Mouse (Mus musculus): ENCODE results near the gene Bag2. TPM values are rescaled to one million over a fixed set of nuclear protein-coding genes. Genes with fewer than 3 reads are reported as not detected.

Gene Bag2
- polyA plus RNA-seq, 1 experiment from 2014 or later = 2.4 TPM

DNA sequence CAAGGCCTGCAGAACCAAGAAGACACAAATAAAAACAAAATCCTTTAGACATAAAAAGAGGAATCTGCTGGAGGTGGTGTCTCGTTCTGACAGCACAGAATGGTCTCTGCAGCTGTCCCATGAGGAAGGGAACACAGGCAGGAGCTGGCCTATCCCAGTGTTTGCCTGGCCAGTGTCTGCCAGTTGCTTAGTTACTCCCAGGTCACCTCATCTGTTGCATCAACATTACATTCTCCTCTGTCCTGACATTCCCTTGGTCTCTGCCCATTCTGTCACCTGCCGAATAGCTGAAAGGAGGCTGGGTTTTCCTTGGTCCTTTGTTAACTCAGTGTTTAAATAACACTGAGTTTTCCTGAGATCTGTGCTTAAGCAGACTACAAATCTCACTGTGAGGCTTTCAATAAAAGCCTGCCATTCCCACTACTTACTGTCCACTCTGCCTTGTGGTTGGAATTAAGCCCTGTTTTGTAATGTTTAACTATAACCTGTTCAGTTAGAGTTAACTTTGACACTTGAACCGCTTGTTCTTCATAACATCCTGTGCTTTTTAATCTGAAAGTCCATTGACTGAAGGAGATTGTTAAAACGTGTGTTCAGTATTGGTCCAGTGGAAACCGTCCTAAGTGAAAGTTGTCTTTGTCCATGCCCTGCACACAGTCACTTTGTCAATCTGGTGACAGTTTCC is 23.5 kb downstream of the Bag2 start:
- Histone ChIP-seq H3K4me3 (ENCODE audit: inconsistent target) (no peak overlapping the region), H3K27ac (no peak overlapping the region), H3K79me2 (ENCODE audit: inconsistent target) (no peaks in the 10 kb centered on the region), H3K36me3 (ENCODE audit: inconsistent target) (no peaks in the 10 kb centered on the region)
- WGBS (ENCODE audit: missing documents) = 85% methylated on average over 5 of the region's 5 CpGs

DNA sequence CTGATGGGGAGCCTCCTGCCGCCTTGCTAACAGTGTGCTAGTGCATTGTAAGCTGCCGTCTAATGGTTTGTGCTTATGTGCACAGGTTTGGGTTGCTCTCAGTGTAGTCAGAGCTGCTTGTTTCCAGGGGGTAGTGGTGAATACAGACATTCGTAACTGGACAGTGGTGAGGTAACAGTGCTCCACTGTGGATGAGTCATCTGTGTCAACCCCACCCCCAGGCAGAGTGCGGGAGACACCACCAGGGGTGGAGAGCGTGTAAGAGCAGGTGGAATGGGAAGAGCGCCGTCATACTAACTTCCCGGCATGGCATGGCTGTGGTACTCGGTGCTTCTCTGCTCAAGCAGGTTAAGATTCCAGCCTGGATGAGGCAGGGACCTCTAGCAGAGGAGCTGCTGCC is 24.6 kb downstream of the Bag2 start:
- Histone ChIP-seq H3K79me2 (ENCODE audit: inconsistent target) (no peaks in the 10 kb centered on the region), H3K4me3 (ENCODE audit: inconsistent target) (no peak overlapping the region), H3K36me3 (ENCODE audit: inconsistent target) (no peaks in the 10 kb centered on the region), H3K27ac (no peak overlapping the region)
- 89% methylated on average over 9 of the region's 9 CpGs for WGBS (ENCODE audit: missing documents)

DNA sequence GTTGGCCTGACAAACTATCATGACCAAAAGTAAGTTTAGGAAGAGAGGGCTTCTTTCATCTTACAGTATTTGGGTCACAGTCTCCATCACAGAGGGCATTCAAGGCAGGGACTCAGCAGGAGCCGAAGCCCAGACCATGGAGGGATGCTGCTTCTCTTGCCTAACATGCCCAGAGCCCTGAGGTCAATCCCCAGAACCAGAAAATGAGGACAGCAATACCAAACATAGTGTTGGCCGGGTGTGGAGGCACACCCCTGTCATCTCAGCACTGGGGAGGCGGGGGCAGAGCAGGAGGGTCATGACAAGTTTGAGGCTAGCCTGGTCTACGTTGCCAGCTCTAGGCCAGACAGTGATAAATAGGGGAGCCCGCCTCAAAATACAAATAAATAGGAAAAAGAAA is 32.5 kb downstream of the Bag2 start:
- Histone ChIP-seq H3K79me2 (ENCODE audit: inconsistent target) (no peaks in the 10 kb centered on the region), H3K4me3 (ENCODE audit: inconsistent target) (no peak overlapping the region), H3K36me3 (ENCODE audit: inconsistent target) (no peaks in the 10 kb centered on the region), H3K27ac (no peak overlapping the region)
- 94% methylated on average over 5 of the region's 5 CpGs for WGBS (ENCODE audit: missing documents)

DNA sequence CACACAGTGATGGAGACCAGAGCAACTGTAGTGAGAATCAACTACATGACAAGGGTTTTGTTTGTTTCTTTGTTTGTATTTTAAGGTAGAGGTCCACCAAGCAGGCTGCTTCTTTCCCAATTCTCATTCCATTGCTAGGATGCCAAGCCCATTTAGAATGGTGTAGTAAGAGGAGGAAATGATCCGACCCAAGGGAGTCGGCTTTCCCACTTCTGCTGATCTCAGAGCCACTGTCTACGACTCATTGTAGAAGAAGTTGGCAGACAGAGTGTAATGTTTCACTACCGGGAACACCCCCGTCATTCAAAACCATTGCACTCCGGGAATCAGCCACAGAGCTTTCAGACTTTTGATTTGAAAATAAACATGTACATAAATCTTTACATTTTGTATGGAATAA is 33.1 kb downstream of the Bag2 start:
- WGBS (ENCODE audit: missing documents) = 95% methylated on average over 6 of the region's 6 CpGs
- Histone ChIP-seq H3K27ac (no peak overlapping the region), H3K79me2 (ENCODE audit: inconsistent target) (no peaks in the 10 kb centered on the region), H3K36me3 (ENCODE audit: inconsistent target) (no peaks in the 10 kb centered on the region), H3K4me3 (ENCODE audit: inconsistent target) (no peak overlapping the region)

DNA sequence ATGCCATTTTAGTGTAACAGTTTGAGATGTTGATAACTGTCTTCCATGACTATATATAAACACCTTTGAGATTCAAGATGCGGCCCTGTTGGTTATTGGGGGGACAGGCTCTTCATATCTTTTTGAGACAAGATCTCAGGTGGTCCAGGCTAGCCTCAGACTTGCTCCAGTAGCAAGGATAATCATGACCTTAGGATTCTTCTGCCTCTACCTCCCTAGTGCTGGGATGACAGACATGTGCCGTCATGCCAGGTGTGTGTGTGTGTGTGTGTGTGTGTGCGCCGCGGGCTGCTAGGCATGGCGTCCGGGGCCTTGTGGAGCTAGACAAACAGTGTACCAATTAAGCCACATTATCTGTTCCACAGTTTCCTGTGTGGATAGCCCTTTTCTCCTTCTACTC is 36.6 kb downstream of the Bag2 start:
- Histone ChIP-seq H3K27ac (no peak overlapping the region), H3K79me2 (ENCODE audit: inconsistent target) (no peaks in the 10 kb centered on the region), H3K4me3 (ENCODE audit: inconsistent target) (no peak overlapping the region), H3K36me3 (ENCODE audit: inconsistent target) (no peaks in the 10 kb centered on the region)
- WGBS (ENCODE audit: missing documents) = 91% methylated on average over 7 of the region's 7 CpGs

DNA sequence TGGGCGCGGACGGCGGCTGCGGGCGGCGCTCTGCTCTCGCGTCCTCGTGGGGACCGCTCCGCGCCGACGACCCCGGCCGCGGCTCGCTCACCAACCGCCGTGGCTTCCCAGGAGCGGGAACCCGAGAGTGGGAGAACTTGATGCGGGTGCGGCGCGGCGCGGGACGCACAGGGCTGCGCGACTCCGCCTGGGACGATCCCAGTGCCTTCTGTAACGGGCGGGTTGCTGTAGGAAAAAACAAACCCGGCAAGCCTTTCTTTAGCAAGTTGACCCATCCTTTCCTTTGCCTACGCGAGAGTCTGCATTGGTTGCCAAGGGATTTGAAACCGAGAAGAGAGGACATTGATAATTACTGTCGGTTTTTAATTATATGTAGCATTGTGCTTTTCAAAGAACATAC is 37.4 kb downstream of the Bag2 start:
- Histone ChIP-seq H3K36me3 (ENCODE audit: inconsistent target) (no peaks in the 10 kb centered on the region), H3K4me3 (ENCODE audit: inconsistent target) (peak overlapping the region; percentile 36), H3K27ac (no peak overlapping the region), H3K79me2 (ENCODE audit: inconsistent target) (no peaks in the 10 kb centered on the region)
- under 1% methylated on average over 33 of the region's 41 CpGs for WGBS (ENCODE audit: missing documents)

DNA sequence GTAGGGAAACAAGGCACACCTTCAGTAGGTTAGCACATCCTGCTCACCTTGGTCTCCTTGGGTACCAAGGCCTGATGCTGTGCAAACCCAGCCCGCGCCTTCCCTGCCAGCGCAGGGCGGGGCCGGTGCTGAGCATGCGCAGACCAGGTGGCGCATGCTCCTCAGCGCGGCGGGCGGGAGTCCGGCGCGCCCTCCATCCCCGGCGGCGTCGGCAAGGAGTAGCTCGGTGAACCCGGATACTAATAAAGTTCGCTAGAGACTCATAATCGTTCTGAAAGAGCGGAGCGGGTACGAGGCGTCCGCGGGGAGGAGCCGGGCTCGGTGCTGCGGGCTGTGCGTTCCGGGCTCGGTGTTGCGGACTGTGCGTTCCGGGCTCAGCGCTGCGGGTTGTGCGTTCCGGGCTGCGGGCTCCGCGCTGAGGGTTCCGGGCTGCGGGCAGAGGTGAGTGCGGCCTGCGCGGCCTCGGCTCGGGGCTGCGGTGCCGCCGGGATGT is 37.8 kb downstream of the Bag2 start, which contains the start of gene Rab23:
Gene Rab23 (plus strand): TSS at position 155 of the 493 bp plus-strand sequence.
- H3K36me3 ChIP-seq (ENCODE audit: inconsistent target) = no peaks in the 10 kb centered on the region
- H3K27ac ChIP-seq = no peak within 1 kb of the TSS
- under 1% methylated on average over 54 of the region's 54 CpGs for WGBS (ENCODE audit: missing documents)

DNA sequence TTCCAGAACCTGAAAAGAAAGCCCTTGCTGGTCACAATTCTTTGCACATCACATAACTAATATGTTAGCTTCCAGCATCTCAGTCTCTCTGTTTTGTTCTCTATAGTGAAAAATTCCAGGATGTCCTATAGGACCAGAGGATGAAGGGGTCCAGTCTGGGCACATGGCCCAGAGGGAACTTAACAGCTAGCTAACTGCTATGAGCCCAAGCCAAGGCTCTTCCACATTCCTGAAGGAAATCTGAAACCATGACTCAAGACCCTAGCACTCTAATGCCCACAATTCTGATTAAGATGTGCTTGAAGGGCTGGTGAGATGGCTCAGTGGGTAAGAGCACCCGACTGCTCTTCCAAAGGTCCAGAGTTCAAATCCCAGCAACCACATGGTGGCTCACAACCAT is 40.0 kb downstream of the Bag2 start:
- Histone ChIP-seq H3K4me3 (ENCODE audit: inconsistent target) (no peak overlapping the region), H3K79me2 (ENCODE audit: inconsistent target) (no peaks in the 10 kb centered on the region), H3K27ac (no peak overlapping the region), H3K36me3 (ENCODE audit: inconsistent target) (no peaks in the 10 kb centered on the region)
- WGBS (ENCODE audit: missing documents) = no CpG with 5 or more reads among the region's 1 CpGs

More for the DNA sequence above, 37.8 kb downstream of the Bag2 start, which contains the start of gene Rab23:
- H3K79me2 ChIP-seq (ENCODE audit: inconsistent target) = no peaks in the 10 kb centered on the region
- H3K4me3 ChIP-seq (ENCODE audit: inconsistent target) = peak within 1 kb of the TSS; percentile 36

DNA sequence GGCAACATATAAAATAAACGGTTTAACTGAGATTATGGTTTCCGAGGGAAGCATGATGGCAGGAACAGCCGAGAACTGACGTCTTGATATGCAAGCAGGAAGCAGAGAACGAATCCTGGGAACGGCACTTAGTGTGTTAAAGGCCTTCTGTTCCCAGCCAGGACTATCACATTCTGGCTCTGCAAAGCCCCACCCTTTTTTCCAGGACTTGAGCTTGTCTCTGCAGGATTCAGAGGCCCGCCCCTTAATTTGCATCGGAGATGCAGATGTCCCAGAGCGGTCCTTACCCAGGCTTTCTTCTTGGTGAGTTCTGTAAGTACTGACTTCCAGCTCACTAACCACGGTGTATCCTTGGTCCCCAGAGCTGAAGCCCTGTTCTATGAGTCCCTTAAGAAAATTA is 42.8 kb downstream of the Bag2 start:
- Histone ChIP-seq H3K36me3 (ENCODE audit: inconsistent target) (no peaks in the 10 kb centered on the region), H3K27ac (no peak overlapping the region), H3K79me2 (ENCODE audit: inconsistent target) (no peaks in the 10 kb centered on the region), H3K4me3 (ENCODE audit: inconsistent target) (no peak overlapping the region)
- WGBS (ENCODE audit: missing documents) = 15% methylated on average over 10 of the region's 10 CpGs

DNA sequence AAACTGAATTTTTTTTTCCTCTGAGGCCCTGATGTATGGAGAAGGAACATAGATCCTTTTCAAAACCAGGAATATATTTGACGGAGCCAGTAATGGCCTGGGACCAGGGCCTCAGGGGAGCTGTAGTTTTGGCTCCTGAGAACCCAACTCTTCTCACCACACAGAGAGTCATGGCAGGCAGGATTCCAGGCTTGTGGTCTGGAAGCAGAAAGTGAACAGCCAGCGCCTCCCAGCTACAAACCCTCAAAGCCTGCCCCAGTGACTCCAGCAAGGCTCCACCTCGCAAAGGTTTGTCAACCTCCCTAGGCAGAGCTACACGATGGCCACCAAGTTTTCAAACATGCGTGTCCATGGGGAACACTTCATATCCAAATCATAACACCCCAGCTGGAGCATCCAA is 45.6 kb downstream of the Bag2 start:
- no peaks in the 10 kb centered on the region for H3K79me2 ChIP-seq (ENCODE audit: inconsistent target)
- H3K27ac ChIP-seq = no peak overlapping the region
- H3K36me3 ChIP-seq (ENCODE audit: inconsistent target) = no peaks in the 10 kb centered on the region
- WGBS (ENCODE audit: missing documents) = 92% methylated on average over 5 of the region's 5 CpGs
- H3K4me3 ChIP-seq (ENCODE audit: inconsistent target) = no peak overlapping the region

DNA sequence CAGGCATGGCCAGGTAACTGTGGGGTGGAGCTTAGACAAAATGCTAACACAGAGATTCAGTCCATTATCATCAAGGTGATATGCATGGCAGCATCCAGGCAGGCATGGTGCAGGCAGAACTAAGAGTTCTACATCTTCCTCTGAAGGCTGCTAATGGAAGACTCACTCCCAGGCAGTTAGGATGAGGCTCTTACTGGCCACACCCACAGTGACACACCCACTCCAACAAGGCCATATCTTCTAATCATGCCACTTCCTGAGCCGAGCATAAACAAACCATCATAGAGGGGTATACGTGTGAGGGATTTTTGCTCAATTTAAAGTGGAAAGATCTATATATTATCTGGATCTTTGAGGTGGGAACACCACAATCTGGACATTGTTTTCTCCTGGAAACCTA is 48.0 kb downstream of the Bag2 start:
- WGBS (ENCODE audit: missing documents) = 65% methylated on average over 2 of the region's 2 CpGs
- Histone ChIP-seq H3K27ac (no peak overlapping the region), H3K4me3 (ENCODE audit: inconsistent target) (no peak overlapping the region), H3K79me2 (ENCODE audit: inconsistent target) (no peaks in the 10 kb centered on the region), H3K36me3 (ENCODE audit: inconsistent target) (no peaks in the 10 kb centered on the region)

DNA sequence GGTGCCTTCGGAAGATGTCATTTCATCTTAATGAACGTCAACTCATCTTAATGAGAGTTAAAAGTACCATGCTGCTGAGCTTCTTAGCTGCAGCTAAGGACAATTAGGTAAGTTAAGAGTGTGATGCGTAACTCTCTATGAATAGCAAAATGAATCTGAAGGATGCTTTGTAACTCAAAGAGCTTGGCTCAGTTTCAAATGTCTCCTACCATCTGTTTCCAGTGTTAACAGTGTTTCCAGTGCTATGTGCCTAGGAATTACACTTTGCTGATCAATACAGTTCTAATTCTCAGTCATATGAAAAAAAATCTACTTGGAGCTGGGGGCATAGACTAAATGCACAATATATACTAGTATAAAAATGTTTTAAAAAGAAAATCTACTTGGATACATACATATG is 56.4 kb downstream of the Bag2 start:
- 97% methylated on average over 3 of the region's 3 CpGs for WGBS (ENCODE audit: missing documents)
- Histone ChIP-seq H3K4me3 (ENCODE audit: inconsistent target) (no peak overlapping the region), H3K36me3 (ENCODE audit: inconsistent target) (no peaks in the 10 kb centered on the region), H3K79me2 (ENCODE audit: inconsistent target) (no peaks in the 10 kb centered on the region), H3K27ac (no peak overlapping the region)

DNA sequence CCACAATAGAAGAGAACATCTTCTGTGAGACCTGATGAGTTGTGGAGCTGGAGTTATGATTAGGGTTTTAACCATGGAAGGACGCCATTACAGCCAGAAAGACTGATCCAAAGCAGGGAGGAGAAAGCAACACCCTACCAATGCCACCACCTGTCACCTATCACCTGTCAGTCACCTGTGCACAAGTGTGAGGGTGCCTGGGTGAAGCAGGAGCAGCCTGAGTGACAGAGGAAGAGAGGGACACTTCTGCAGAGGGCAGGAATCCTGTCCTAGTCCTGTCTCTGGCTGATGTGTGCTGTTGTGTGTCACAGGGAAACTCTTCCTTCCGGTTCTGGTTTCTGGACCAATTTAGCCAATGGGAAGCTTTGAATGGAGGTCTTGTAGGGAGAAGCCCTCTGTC is 61.6 kb downstream of the Bag2 start:
- Histone ChIP-seq H3K79me2 (ENCODE audit: inconsistent target) (no peaks in the 10 kb centered on the region), H3K4me3 (ENCODE audit: inconsistent target) (no peak overlapping the region), H3K36me3 (ENCODE audit: inconsistent target) (no peaks in the 10 kb centered on the region), H3K27ac (no peak overlapping the region)
- 92% methylated on average over 1 of the region's 2 CpGs for WGBS (ENCODE audit: missing documents)

Data from macrophage (primary cell).